Mouse (Mus musculus) NIH3T3 (cell line): ENCODE measurements around the gene Slc30a2.
A peak's percentile ranks its signal among the peaks of the same experiment; 100 is the strongest.
"Not testable (repeated sequence)": the region's sequence is repeated elsewhere in the genome, so short reads cannot be mapped to it uniquely, and the experiment has no call there.

Experiments
- DNase-seq: peaks from one replicate; pipeline ENCODE4 v3.0.0-alpha.2; 2012; ENCODE audit warnings: low read depth

Gene Slc30a2

DNA sequence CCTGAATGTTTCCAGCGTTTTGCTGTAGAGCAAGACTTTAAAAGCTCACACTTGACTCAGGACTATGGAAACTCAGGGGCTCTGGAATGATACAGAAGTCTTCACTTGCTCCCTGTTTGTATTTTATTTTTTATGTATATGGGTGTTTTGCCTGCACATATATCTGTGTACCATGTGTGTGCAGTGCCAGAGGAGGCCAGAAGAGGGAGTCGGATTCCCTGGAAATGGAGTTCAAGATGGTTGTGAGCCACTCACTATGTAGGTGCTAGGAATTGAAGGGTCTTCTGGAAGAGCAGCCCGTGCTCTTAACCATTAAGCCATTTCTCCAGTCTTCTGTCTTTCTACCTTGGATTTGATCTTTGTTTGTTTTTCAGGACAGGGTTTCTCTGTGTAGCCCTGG lies 21.5 kb upstream of the Slc30a2 start:
- no peak for DNase-seq

DNA sequence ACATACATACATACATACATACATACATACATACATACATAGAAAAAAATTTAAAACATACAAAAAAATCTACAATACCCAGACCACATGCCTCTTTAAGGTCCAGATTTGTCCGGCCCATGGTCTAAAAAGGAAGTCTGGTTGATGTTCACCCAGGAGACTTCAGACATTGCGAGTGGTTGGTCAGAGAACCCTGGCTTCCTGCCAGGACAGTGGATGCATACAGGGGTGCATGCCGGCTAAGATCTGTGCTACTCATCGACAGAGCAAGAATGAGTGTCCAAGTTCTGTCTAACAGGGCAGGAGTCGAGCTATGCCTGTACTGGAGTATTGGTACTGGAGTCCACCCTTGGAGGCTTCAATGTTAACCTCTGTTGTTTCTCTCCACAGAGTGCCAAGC lies 18.3 kb upstream of the Slc30a2 start:
- DNase-seq: no peak

DNA sequence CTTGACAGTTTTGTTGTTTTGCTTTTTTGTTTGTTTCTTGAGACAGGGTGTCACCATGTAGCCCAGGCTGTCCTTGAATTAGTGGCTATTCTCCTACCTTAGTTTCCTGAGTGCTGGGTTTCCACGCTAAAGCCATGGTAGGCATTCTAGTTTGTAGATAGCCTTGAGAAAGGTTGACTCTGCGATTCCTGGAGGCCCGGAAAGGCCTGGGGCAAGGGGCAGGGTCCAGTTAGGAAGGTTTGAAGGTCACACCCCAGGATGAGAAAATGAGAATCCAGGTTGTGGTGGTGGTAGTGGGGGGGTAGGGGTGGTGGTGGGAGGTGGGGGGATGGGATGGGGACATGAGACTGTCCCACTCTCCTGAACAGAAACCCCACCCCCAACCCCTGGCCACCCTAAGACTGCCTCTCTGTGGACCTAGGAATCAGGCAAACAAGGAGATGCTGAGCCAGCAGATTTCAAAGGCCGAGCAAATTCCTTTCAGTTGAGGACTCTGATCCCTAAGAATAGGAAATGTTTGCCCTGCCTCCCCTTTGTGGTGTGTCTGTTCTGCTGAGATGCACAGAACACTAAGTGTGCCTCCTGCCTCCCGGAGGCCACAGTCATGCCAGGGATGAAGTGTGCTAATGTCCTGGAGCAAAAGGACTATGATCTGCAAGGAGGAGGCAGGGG lies 16.0 kb upstream of the Slc30a2 start:
- DNase-seq: no peak

GRCm38 (mm10) chr4:134328151-134328550 lies 14.8 kb upstream of the Slc30a2 start:
- DNase-seq: no peak

GRCm38 (mm10) chr4:134328832-134329231 lies 14.1 kb upstream of the Slc30a2 start:
- no peak for DNase-seq

DNA sequence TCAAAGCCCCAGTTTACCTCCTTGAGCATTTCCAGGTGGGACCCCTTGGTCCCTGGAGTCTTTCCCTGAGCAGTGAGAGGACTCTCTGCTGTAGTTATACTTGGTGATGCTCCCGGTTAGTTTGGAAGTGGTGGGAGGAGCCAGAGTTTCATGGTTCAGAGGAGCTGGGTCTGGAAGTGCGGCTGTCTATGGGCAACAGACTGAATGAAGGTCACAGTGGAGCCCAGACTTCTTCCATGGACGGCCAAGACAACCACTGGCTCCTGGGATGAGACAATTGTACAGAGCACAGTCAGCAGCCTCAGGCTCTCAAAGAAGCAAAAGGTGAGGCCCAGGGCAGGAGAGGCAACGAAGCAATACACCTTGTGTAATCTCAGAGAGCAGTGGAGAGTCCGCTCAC lies 12.7 kb upstream of the Slc30a2 start:
- DNase-seq: no peak

DNA sequence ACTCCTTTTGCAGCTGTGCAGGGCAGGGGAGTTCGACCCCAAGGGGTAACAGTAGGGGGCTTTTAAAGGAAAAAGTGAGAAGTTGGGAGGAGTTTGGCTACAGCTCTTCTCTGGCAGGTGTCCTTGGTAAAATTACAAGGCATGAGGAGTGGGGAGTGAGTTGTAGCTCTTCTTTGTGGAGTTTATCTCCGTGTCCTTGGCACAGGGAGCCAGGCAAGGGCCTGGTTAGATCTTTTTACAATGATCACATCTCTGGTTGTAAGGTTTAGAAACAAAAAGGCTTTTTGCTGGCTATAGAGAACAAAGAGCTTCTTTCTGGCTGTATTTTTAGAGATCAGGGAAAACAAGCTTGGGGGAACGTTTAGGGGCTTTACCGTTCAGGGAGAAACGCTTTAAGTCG lies 1.8 kb upstream of the Slc30a2 start:
- DNase-seq: not testable (repeated sequence)

GRCm38 (mm10) chr4:134342213-134342779 lies 685 bp upstream of the Slc30a2 start:
- DNase-seq: no peak

- DNase-seq: no peak
Observed at GRCm38 (mm10) chr4:134344620-134345019, 1.6 kb downstream of the Slc30a2 start.

DNA sequence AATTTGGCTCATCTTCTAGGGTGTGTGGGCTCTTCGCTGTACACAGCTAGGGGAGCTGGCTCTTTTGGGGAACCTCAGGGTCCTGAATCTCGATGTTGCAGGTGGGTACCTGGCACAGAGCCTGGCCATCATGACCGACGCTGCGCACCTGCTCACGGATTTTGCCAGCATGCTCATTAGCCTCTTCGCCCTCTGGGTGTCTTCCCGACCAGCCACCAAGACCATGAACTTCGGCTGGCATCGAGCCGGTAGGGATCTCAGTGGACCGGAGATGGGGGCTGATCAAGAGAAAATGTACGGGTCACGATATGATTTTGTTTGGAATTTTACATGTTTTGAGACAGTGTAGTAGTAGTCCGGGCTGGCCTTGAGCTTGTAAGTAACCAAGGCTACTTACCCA lies 2.8 kb downstream of the Slc30a2 start:
- DNase-seq: no peak

- DNase-seq: no peak
Observed at GRCm38 (mm10) chr4:134348078-134348477, 5.1 kb downstream of the Slc30a2 start.

DNA sequence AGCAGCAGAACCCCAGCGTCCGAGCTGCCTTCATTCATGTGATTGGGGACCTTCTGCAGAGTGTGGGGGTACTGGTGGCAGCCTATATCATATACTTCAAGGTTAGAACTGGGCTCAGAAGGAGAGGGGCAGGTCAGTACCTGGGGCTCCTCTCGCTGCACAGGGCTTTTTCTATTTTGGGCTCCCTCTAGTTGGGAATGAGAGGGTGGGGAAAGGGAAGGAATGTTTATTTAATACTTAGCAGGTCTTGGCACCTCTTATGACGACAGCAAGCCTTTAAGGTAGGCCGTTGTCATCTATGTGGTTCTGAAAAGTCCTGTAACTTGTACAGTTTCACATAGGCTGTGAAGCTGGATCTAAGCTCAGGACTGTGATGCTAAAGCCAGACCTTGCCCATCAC lies 5.6 kb downstream of the Slc30a2 start:
- DNase-seq: no peak

DNA sequence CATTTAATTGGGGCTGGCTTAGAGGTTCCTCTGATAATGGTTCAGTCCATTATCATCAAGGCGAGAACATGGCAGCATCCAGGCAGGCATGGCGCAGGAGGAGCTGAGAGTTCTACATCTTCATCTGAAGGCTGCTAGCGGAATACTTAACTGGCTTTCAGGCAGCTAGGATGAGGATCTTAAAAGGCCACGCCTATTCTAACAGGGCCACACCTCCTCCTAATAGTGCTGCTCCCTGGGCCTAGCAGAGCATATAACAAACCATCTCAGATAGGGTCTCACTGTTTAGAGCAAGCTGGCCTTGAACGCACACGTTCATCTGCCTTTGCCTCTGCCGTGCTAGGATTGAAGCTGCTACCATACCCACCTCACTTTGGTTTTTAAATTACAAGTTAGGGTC lies 6.8 kb downstream of the Slc30a2 start:
- DNase-seq: no peak

GRCm38 (mm10) chr4:134350641-134351040 lies 7.7 kb downstream of the Slc30a2 start:
- no peak for DNase-seq

GRCm38 (mm10) chr4:134351329-134352260 lies 8.6 kb downstream of the Slc30a2 start:
- peak; percentile 9 for DNase-seq

- DNase-seq: no peak
Observed at GRCm38 (mm10) chr4:134352261-134352707, 9.3 kb downstream of the Slc30a2 start.

DNA sequence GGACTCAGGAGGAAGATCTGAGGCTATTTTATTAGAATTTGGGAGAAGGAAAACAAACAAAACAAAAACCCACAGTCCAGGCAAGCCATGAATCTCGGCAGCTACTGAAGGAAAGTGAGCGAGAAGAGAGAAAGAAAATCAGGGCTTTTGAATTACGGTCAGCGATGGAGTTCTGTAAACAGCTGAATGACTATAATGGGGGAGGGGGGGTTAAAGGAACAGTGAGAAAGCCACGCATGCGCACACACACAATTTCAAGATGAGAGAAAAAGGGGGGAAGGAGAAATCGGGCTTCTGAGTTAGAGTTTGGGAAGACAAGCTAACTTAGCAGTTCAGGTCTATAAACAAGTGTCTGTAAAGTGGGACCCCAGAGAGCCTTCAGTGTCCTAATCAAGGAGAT lies 9.9 kb downstream of the Slc30a2 start:
- no peak for DNase-seq

DNA sequence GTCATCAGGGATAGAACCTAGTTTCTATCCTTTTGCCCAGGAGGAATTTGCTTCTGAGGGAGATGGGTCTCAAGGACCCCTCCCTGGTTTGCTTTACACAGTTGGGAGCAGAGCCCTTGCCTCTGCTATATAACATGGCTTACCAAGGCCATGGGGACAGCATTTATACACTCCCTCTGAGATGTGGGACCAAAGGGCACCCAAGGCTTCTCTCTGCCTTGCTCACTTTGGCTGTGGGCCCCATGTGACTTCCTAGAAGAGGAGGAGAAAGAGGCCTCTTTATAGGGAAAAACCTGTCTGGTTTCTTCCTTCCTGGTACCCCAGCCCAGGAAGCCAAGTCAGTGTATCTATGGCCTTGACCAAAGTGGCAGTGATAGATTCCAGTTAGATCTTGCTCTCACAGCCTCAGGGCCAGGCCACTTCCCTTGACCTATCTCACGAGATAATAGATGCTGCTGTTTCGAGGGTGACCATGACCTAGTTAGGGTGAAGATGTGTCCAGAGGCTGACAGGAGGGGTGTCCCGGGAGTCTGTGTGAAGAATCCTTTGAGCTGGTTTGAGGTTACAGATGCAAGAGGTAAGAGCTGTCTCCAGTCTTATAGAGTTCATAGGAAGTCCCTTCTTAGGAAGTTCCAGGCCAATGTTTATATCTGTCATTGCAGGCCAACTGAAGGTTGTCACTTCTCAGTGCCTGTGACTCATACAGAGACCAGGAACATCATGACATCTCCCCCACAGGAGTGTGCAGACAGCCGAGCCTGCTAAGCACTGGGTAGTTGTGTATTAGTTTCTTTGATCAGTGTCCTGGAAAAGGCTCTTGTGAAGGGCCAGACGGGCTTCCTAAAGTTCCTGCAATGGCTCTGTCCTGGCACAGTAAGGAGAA lies 10.8 kb downstream of the Slc30a2 start:
- no peak for DNase-seq

DNA sequence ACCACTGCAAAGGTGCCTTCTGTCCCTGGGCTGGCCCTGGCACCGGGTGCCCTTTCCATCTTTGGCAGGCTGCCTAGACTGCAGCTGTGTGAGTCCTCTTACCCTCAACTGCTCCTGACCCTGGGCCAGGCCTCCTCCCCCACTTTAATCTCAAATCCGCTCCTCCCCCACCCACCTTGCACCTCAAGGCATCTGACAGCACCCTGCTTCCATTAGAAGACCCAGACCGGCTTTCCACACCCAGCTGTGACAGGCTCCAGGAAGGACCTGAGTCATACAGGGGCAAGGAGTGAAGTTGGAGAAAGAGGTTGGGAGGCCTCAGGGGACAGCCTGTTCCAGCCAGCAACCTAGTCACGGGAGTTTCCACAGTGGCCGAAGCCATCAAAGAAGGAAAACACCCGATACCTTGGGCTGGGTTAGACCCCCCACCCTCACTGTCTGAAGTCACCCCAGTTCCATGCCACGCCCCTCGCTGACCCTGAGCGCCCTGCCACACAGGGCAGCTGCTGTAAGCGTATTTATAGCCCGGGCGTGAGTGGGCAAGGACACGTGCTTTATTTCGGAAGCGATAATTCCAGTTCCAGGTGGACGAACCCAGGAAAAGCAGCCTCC lies 13.0 kb downstream of the Slc30a2 start:
- DNase-seq: peak; percentile 21

- peak; percentile 73 for DNase-seq
Observed at GRCm38 (mm10) chr4:134356591-134357460, 13.8 kb downstream of the Slc30a2 start.

GRCm38 (mm10) chr4:134357461-134357771 lies 14.4 kb downstream of the Slc30a2 start:
- DNase-seq: no peak
